Mouse (Mus musculus) heart, embryonic 16.5 days (tissue): ENCODE measurements around the gene Jak1. TPM values are rescaled to one million over a fixed set of nuclear protein-coding genes. Genes with fewer than 3 reads are reported as not detected.

Experiments used
- ATAC-seq: fragments of 200-750 bp; cut with Nextera tagmentation; replicated peaks from 2 replicates; pipeline ENCODE4 v1.8.0; 2017; ENCODE audit warnings: moderate number of reproducible peaks; ENCODE audit not compliant: insufficient read depth, low FRiP score; ENCODE audit errors: extremely low read depth
- H3K27ac ChIP-seq: fragments of 300-500 bp; sonication (generic); 2 replicates; pipeline ENCODE4 v1.5.1; 2014; ENCODE audit warnings: mild to moderate bottlenecking, low read length, control low read depth, moderate library complexity
- H3K27me3 ChIP-seq: fragments of 300-500 bp; sonication (generic); 2 replicates; pipeline ENCODE4 v1.6.1; 2014; ENCODE audit warnings: low read length, mixed read lengths; ENCODE audit not compliant: control insufficient read depth, insufficient read depth
- H3K36me3 ChIP-seq: fragments of 300-500 bp; sonication (generic); 2 replicates; pipeline ENCODE4 v1.6.1; 2014; ENCODE audit not compliant: control insufficient read depth, insufficient read depth
- H3K4me1 ChIP-seq: fragments of 300-500 bp; sonication (generic); 2 replicates; pipeline ENCODE4 v1.6.1; 2014; ENCODE audit warnings: low read length, mixed read lengths; ENCODE audit not compliant: control insufficient read depth, insufficient read depth
- H3K4me2 ChIP-seq: fragments of 300-500 bp; sonication (generic); 2 replicates; pipeline ENCODE4 v1.6.1; 2014; ENCODE audit warnings: low read depth, mild to moderate bottlenecking, control low read depth, low read length
- H3K4me3 ChIP-seq: fragments of 300-500 bp; sonication (generic); 2 replicates; pipeline ENCODE4 v1.5.1; 2014; ENCODE audit warnings: mild to moderate bottlenecking, control low read depth, low read length
- H3K9ac ChIP-seq: fragments of 300-500 bp; sonication (generic); 2 replicates; pipeline ENCODE4 v1.6.1; 2014; ENCODE audit warnings: low read length, control low read depth
- H3K9me3 ChIP-seq: fragments of 300-500 bp; sonication (generic); replicated peaks from 2 replicates; pipeline ENCODE4 v1.6.1; 2016; ENCODE audit warnings: low read length; ENCODE audit not compliant: control insufficient read depth
- WGBS: fragments of 180-500 bp; shearing (Covaris S2); extraction: QIAGEN DNeasy Blood & Tissue Kit; methylation state at CpG from one replicate; pipeline ENCODE4 v1.1.7; 2014; 5-methylcytosine and 5-hydroxymethylcytosine counted together
- polyA plus RNA-seq: library from polyadenylated mRNA; unstranded; fragments of >200 nt; fragmentation: Nextera tagmentation; extraction: Ambion mirVana; gene quantifications from 2 replicates; pipeline ENCODE4 v1.2.1, GENCODE M21; 2015

The Jak1 gene
- polyA plus RNA-seq, 1 experiment from 2014 or later = 65.7 TPM

GRCm38 (mm10) chr4:101263968-101264740 lies 928 bp downstream of the Jak1 start:
- Histone ChIP-seq H3K27ac (peak overlapping the region; percentile 95), H3K4me3 (peak overlapping the region; percentile 97), H3K4me2 (peak overlapping the region; percentile 89), H3K27me3 (no peaks in the 10 kb centered on the region), H3K36me3 (no peaks in the 10 kb centered on the region), H3K9ac (peak overlapping the region; percentile 98), H3K9me3 (no peaks in the 10 kb centered on the region), H3K4me1 (peaks cover 15% of the 10 kb centered on the region)
- ATAC-seq = peak; percentile 20
- 9% methylated on average over 26 of the region's 26 CpGs for WGBS

DNA sequence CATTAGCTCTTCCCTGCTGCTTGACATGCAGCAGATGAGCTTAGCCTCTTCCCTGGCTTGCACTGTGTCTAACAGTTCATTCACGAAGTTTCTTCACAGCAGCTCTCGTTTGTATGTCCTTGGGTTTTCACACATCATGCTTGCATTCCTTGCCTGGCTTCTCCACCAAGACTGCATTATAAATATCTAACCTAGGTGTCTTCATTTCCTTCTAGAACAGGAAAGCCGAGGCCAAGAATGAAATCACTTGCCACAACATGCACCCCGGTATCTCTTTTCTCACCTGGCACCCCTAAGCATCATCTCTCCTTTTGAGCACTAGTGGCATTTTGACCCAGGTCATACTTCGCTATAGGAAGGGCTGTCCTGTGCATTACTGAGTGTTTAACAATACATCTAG lies 3.5 kb downstream of the Jak1 start:
- Histone ChIP-seq H3K36me3 (no peaks in the 10 kb centered on the region), H3K4me1 (peaks cover 21% of the 10 kb centered on the region), H3K27ac (no peak overlapping the region), H3K27me3 (no peaks in the 10 kb centered on the region), H3K9me3 (no peaks in the 10 kb centered on the region), H3K9ac (no peak overlapping the region), H3K4me2 (no peak overlapping the region), H3K4me3 (no peak overlapping the region)
- ATAC-seq = no peak
- WGBS = 77% methylated on average over 5 of the region's 5 CpGs

DNA sequence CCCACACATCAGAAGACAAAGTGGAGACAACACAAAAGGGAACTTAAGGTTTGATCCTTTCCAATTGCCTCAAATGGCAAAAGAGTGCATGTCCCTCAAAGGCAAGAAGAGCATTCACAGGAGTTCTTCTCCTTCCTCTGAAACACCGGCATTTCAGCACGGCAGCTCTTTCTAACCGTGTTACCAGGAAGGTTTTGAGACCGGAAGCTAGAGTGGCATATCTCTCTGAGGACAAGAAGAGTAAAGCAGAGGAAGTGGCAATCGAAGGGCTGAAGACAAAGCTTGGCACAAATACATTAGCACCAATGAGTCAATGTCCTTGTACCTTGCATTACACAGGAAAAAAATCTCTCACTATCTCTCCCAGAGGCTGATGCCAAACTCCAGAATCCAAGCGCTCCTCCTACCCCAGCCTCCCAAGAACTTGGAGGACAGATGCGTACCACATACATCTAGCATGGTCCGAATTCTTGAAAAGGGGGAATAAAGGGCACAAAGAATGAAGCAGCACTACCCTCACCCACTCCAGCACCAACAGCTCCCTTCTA lies 4.3 kb downstream of the Jak1 start:
- H3K27ac ChIP-seq = no peak overlapping the region
- ATAC-seq = no peak

GRCm38 (mm10) chr4:101256526-101257210 lies 8.4 kb downstream of the Jak1 start:
- 62% methylated on average over 3 of the region's 3 CpGs for WGBS
- H3K4me3 ChIP-seq = no peak overlapping the region
- H3K9ac ChIP-seq = no peak overlapping the region
- H3K27me3 ChIP-seq = no peaks in the 10 kb centered on the region
- H3K9me3 ChIP-seq = no peaks in the 10 kb centered on the region
- ATAC-seq = no peak
- peaks cover 46% of the 10 kb centered on the region for H3K4me1 ChIP-seq
- H3K4me2 ChIP-seq = no peak overlapping the region
- peak overlapping the region; percentile 46; the same call in 1 of the 2 replicates for H3K27ac ChIP-seq
- no peaks in the 10 kb centered on the region for H3K36me3 ChIP-seq

More for the DNA sequence above, 4.3 kb downstream of the Jak1 start:
- H3K27me3 ChIP-seq = no peaks in the 10 kb centered on the region
- no peak overlapping the region for H3K9ac ChIP-seq
- no peaks in the 10 kb centered on the region for H3K9me3 ChIP-seq
- WGBS = 74% methylated on average over 8 of the region's 8 CpGs
- no peaks in the 10 kb centered on the region for H3K36me3 ChIP-seq
- H3K4me2 ChIP-seq = no peak overlapping the region
- H3K4me1 ChIP-seq = peaks cover 26% of the 10 kb centered on the region
- H3K4me3 ChIP-seq = no peak overlapping the region

- Histone ChIP-seq H3K27me3 (no peaks in the 10 kb centered on the region), H3K36me3 (no peaks in the 10 kb centered on the region), H3K4me1 (peaks cover 38% of the 10 kb centered on the region), H3K9me3 (no peaks in the 10 kb centered on the region), H3K9ac (no peak overlapping the region), H3K4me2 (no peak overlapping the region), H3K27ac (peak overlapping the region; percentile 78), H3K4me3 (no peak overlapping the region)
- no peak for ATAC-seq
- 61% methylated on average over 8 of the region's 8 CpGs for WGBS
Observed at GRCm38 (mm10) chr4:101254606-101255349, 10.3 kb downstream of the Jak1 start.

DNA sequence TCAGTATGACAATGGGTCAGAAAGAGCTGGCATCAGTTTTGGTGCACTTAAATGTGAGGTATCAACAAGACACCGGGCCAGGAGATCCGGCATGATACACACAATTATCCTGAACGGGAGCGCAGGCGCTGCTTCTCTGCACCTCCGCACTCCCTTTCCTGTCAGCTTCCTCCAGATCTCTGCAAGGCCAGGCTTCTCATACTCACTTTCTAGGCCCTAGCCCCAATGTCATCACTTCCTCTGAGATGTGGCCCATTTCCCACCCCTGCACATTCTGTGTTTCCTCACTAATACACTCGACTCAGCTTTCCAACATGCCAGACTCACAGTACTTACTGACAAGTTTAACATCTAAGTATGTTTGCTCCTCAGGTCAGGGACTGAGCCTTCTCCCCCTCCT lies 11.1 kb downstream of the Jak1 start:
- H3K4me3 ChIP-seq = no peak overlapping the region
- H3K27ac ChIP-seq = peak overlapping the region; percentile 78
- 52% methylated on average over 7 of the region's 7 CpGs for WGBS
- H3K9me3 ChIP-seq = no peaks in the 10 kb centered on the region
- peak; percentile 44 for ATAC-seq
- no peaks in the 10 kb centered on the region for H3K27me3 ChIP-seq
- H3K4me2 ChIP-seq = no peak overlapping the region
- H3K9ac ChIP-seq = no peak overlapping the region
- peaks cover 38% of the 10 kb centered on the region for H3K4me1 ChIP-seq
- no peaks in the 10 kb centered on the region for H3K36me3 ChIP-seq

DNA sequence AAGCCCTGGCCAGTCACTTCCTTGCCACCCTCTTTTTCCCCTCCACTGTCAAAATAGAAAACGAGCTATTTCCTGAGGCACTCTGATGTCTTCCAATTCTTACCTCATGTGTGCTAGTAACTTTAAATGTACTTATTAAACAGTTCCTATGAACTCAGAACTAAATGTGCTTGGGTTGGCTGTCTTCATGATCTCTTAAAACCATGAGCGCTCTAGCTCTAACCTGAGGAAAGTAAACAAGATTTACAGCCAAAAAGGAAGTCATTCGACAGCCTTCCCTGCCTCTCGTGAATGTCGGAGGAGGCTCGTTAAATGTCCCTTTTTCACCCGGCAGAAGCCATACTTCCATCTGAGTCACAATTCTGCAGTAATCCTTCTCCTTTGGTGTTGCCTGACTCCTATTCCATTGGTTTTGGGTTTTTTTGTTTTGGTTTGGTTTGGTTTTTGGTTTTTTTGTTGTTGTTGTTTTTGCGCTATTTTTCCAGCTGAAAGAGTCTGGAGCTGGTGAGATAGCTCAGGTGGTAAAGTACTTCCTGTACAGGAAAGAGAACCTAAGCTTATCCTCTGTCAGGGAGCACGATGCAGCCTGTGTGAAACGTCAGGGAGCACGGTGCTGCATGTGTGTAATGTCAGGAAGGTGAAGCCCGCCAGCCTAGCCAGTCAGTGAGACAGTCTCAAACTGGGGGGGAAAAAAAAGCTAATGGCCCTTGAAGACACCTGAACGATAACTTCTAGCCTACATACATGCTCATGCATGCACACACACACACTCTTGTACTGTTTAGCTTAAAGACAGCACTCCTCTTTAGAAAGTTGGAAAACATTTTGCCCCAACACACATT lies 12.1 kb downstream of the Jak1 start:
- Histone ChIP-seq H3K27ac (peak overlapping the region; percentile 78; the same call in 1 of the 2 replicates), H3K9me3 (no peaks in the 10 kb centered on the region), H3K4me2 (peak overlapping the region; percentile 26), H3K4me1 (peaks cover 38% of the 10 kb centered on the region), H3K9ac (no peak overlapping the region; the same call in 1 of the 2 replicates), H3K4me3 (no peak overlapping the region), H3K27me3 (no peaks in the 10 kb centered on the region), H3K36me3 (no peaks in the 10 kb centered on the region)
- WGBS = 53% methylated on average over 13 of the region's 13 CpGs
- ATAC-seq = no peak

DNA sequence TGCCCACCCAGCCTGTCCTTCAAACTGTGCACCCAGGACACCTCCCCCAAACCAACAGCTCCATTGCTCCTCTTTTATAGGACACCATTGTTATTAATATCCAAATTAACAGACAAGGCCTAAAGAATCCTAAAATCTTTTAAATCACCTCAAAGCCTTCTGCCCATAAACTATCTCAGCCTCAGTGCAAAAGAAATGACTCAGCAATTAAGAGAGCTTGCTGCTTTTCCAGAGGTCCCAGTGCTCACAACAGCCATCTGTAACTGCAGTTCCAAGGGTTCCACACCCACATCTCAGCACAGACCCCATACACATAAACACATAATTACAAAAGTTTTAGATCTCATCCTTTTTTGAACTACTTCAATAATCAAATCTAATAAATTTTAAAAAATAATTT lies 13.1 kb downstream of the Jak1 start:
- Histone ChIP-seq H3K36me3 (no peaks in the 10 kb centered on the region), H3K27me3 (no peaks in the 10 kb centered on the region), H3K9me3 (no peaks in the 10 kb centered on the region), H3K9ac (no peak overlapping the region), H3K27ac (no peak overlapping the region), H3K4me3 (no peak overlapping the region), H3K4me1 (peaks cover 44% of the 10 kb centered on the region), H3K4me2 (no peak overlapping the region)
- no peak for ATAC-seq
